Mouse (Mus musculus) heart, embryonic 15.5 days (tissue): ENCODE data around the gene Mb21d2. TPM values are rescaled to one million over a fixed set of nuclear protein-coding genes. Genes with fewer than 3 reads are reported as not detected.

Source experiments
- ATAC-seq: fragments of 200-750 bp; cut with Nextera tagmentation; replicated peaks from 2 replicates; pipeline ENCODE4 v1.8.0; 2017; ENCODE audit warnings: low read depth, moderate TSS enrichment; ENCODE audit not compliant: insufficient number of reproducible peaks, insufficient read depth, low FRiP score
- H3K27ac ChIP-seq: fragments of 300-500 bp; sonication (generic); 2 replicates; pipeline ENCODE4 v1.5.1; 2015; ENCODE audit warnings: mild to moderate bottlenecking, inconsistent platforms
- H3K27me3 ChIP-seq: fragments of 300-500 bp; sonication (generic); 2 replicates; pipeline ENCODE4 v1.6.1; 2015; ENCODE audit warnings: inconsistent platforms
- H3K36me3 ChIP-seq: fragments of 300-500 bp; sonication (generic); 2 replicates; pipeline ENCODE4 v1.6.1; 2015; ENCODE audit warnings: mild to moderate bottlenecking, inconsistent platforms
- H3K4me1 ChIP-seq: fragments of 300-500 bp; sonication (generic); replicated peaks from 2 replicates; pipeline ENCODE4 v1.6.1; 2015; ENCODE audit warnings: inconsistent platforms
- H3K4me2 ChIP-seq: fragments of 300-500 bp; sonication (generic); 2 replicates; pipeline ENCODE4 v1.6.1; 2015; ENCODE audit warnings: inconsistent platforms, mild to moderate bottlenecking, moderate library complexity
- H3K4me3 ChIP-seq: fragments of 300-500 bp; sonication (generic); 2 replicates; pipeline ENCODE4 v1.5.1; 2015; ENCODE audit warnings: mild to moderate bottlenecking, inconsistent platforms
- H3K9ac ChIP-seq: fragments of 300-500 bp; sonication (generic); 2 replicates; pipeline ENCODE4 v1.6.1; 2015; ENCODE audit warnings: mild to moderate bottlenecking, inconsistent platforms
- H3K9me3 ChIP-seq: fragments of 300-500 bp; sonication (generic); replicated peaks from 2 replicates; pipeline ENCODE4 v1.6.1; 2016; ENCODE audit warnings: inconsistent platforms
- WGBS: fragments of 180-500 bp; shearing (Covaris S2); methylation state at CpG from one replicate; pipeline ENCODE4 v1.1.7; 2015; ENCODE audit warnings: mixed read lengths; 5-methylcytosine and 5-hydroxymethylcytosine counted together
- polyA plus RNA-seq: library from polyadenylated mRNA; unstranded; fragments of >200 nt; fragmentation: Nextera tagmentation; extraction: Ambion mirVana; gene quantifications from 2 replicates; pipeline ENCODE4 v1.2.1, GENCODE M21; 2015

Gene Mb21d2
- polyA plus RNA-seq, 1 experiment from 2014 or later: 3.2 TPM

DNA sequence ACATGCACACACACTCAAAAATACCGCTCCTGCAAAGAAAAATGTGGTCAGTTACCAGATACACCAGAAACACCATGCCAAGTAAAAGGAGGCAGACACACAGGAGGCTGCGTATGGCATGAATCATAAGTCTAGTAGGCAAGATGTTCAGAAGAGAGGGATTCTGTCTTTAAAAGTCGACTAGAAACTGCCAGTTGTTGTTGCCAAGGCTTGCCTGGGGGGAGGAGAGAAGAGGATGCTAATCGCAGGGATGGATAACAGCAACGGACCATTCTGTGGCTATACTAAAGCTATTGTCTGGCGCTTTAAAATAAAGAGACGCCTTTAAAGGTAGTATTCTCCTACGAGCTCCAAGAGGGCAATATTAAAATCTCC is 49.2 kb downstream of the Mb21d2 start:
- no peaks in the 10 kb centered on the region for H3K36me3 ChIP-seq
- no peak for ATAC-seq
- no peaks in the 10 kb centered on the region for H3K9me3 ChIP-seq
- no peak overlapping the region for H3K27ac ChIP-seq
- no peak overlapping the region for H3K4me3 ChIP-seq
- no peak overlapping the region for H3K9ac ChIP-seq
- peaks cover 34% of the 10 kb centered on the region for H3K4me1 ChIP-seq
- no peak overlapping the region for H3K4me2 ChIP-seq
- H3K27me3 ChIP-seq: no peaks in the 10 kb centered on the region
- WGBS: 57% methylated on average over 8 of the region's 8 CpGs

DNA sequence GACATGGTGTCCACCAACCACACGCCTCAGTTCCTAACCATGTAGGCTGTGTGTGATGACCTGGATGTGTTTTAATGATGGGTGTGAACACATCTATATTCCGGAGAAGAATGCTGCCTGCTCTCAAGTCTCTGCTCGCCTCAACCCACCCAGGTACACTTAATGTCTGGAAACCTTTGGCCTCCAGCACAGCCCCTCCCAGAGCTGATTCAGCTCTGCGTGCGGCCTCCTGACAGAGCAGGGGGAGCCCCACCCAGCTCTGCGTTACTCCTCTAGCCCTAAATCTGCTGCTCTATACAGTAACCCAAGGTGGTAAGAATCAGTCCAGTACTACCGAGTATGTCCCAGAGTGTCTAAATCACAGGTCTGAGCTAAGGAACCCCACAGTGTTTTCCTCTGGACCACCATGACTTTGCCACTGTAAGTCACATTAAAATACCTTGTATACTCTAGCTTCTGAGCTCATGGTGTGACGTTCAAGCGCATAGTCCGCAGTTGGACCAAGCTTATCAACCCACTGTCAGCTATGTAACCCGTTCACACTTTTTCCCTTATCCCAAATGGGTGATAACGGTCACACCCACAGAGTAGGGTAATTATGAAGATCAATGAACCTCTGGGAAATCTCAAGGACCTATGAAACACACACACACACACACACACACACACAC is 49.7 kb downstream of the Mb21d2 start:
- Histone ChIP-seq H3K4me2 (no peak overlapping the region), H3K4me3 (no peak overlapping the region), H3K36me3 (no peaks in the 10 kb centered on the region), H3K27ac (no peak overlapping the region), H3K27me3 (no peaks in the 10 kb centered on the region), H3K9me3 (no peaks in the 10 kb centered on the region), H3K4me1 (peaks cover 34% of the 10 kb centered on the region), H3K9ac (no peak overlapping the region)
- 74% methylated on average over 12 of the region's 12 CpGs for WGBS
- ATAC-seq: no peak

DNA sequence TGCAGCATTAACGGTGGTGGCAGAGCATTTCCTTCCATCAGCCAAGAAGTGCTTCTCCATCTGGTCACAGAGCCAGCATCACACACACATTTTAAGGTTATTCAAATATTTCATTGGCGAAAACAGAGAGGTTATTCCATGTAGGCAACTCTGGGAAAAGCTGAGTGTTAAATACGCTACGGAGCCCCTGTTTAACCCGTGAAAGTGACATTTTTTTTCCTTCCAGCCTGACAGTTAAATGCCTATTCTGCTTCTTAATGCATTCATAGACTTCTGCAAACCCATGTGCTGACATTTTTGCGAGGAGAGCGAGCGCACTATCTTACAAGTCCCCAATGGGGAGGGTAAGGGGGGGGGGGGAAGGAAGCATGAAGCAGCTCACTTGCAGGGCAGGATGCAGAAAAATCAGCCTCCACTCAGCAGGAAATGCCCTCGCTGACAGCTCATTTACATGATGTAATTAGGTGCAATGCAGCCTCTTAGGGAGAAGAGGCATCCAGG is 52.3 kb downstream of the Mb21d2 start:
- WGBS: 57% methylated on average over 9 of the region's 9 CpGs
- no peak for ATAC-seq
- H3K9ac ChIP-seq: no peak overlapping the region
- H3K27ac ChIP-seq: no peak overlapping the region
- H3K4me2 ChIP-seq: no peak overlapping the region
- H3K36me3 ChIP-seq: no peaks in the 10 kb centered on the region
- peaks cover 19% of the 10 kb centered on the region for H3K4me1 ChIP-seq
- no peaks in the 10 kb centered on the region for H3K9me3 ChIP-seq
- H3K4me3 ChIP-seq: no peak overlapping the region
- H3K27me3 ChIP-seq: no peaks in the 10 kb centered on the region

DNA sequence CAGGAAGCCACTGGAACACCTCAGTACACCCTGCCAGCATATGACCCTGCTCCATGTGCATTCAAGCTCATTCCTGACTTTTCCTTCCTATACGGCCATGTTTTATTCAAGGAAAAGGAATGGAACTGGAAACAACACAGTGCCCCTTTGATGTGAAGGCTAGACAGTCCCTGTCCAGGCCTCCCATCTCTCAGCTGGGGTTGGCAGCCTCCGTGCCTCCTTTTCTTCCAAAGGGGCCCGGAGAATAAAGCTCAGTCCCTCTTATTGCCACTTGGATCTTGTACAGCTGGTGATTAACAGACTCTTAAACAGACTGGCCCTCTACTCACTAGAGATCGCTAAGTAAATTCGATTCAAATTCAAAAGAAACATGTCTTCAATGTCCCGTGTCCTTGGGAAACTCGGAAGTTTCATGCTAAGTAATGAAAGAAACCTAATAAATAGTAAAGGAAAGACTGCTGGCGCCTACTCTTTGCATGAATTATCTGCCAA is 56.0 kb downstream of the Mb21d2 start:
- H3K9ac ChIP-seq: no peak overlapping the region
- H3K4me3 ChIP-seq: no peak overlapping the region
- no peaks in the 10 kb centered on the region for H3K27me3 ChIP-seq
- H3K4me2 ChIP-seq: no peak overlapping the region
- H3K4me1 ChIP-seq: peaks cover 12% of the 10 kb centered on the region; the same call in 1 of the 2 replicates
- no peak for ATAC-seq
- no peak overlapping the region for H3K27ac ChIP-seq
- H3K9me3 ChIP-seq: no peaks in the 10 kb centered on the region
- 83% methylated on average over 8 of the region's 8 CpGs for WGBS
- H3K36me3 ChIP-seq: no peaks in the 10 kb centered on the region

- 59% methylated on average over 9 of the region's 9 CpGs for WGBS
- Histone ChIP-seq H3K27ac (no peak overlapping the region), H3K36me3 (no peaks in the 10 kb centered on the region), H3K27me3 (no peaks in the 10 kb centered on the region), H3K9ac (no peak overlapping the region), H3K9me3 (no peaks in the 10 kb centered on the region), H3K4me1 (peaks cover 13% of the 10 kb centered on the region; the same call in 1 of the 2 replicates), H3K4me2 (no peak overlapping the region), H3K4me3 (no peak overlapping the region)
- no peak for ATAC-seq
Observed at GRCm38 (mm10) chr16:28870860-28871259, 58.6 kb downstream of the Mb21d2 start.

DNA sequence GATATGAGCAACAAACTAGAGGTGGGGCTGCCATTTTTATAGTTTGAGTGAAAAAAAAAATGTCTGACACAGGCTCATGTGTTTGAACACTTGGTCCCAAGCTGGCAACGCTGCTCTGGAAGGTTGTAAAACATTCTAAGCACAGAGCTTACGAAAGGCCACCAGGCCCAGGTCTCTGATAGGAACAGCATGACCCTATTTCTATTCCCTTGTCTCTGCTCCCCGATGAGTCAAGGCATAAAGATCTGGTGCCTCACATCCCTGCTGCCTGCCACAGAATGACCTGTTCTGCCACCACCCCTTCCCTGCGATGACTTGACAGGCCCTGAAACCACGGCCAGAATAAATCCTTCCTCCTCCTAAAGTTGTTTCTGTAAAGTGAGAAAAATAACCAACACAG is 59.0 kb downstream of the Mb21d2 start:
- Histone ChIP-seq H3K4me1 (peaks cover 13% of the 10 kb centered on the region; the same call in 1 of the 2 replicates), H3K9me3 (no peaks in the 10 kb centered on the region), H3K9ac (no peak overlapping the region), H3K36me3 (no peaks in the 10 kb centered on the region), H3K4me3 (no peak overlapping the region), H3K4me2 (no peak overlapping the region), H3K27me3 (no peaks in the 10 kb centered on the region), H3K27ac (no peak overlapping the region)
- WGBS: 65% methylated on average over 5 of the region's 5 CpGs
- ATAC-seq: no peak

GRCm38 (mm10) chr16:28868864-28869263 is 60.6 kb downstream of the Mb21d2 start:
- H3K27ac ChIP-seq: no peak overlapping the region
- H3K4me1 ChIP-seq: peaks cover 13% of the 10 kb centered on the region; the same call in 1 of the 2 replicates
- WGBS: 53% methylated on average over 9 of the region's 9 CpGs
- no peak overlapping the region for H3K4me3 ChIP-seq
- H3K9me3 ChIP-seq: no peaks in the 10 kb centered on the region
- no peak for ATAC-seq
- no peaks in the 10 kb centered on the region for H3K36me3 ChIP-seq
- no peak overlapping the region for H3K9ac ChIP-seq
- no peak overlapping the region for H3K4me2 ChIP-seq
- no peaks in the 10 kb centered on the region for H3K27me3 ChIP-seq

DNA sequence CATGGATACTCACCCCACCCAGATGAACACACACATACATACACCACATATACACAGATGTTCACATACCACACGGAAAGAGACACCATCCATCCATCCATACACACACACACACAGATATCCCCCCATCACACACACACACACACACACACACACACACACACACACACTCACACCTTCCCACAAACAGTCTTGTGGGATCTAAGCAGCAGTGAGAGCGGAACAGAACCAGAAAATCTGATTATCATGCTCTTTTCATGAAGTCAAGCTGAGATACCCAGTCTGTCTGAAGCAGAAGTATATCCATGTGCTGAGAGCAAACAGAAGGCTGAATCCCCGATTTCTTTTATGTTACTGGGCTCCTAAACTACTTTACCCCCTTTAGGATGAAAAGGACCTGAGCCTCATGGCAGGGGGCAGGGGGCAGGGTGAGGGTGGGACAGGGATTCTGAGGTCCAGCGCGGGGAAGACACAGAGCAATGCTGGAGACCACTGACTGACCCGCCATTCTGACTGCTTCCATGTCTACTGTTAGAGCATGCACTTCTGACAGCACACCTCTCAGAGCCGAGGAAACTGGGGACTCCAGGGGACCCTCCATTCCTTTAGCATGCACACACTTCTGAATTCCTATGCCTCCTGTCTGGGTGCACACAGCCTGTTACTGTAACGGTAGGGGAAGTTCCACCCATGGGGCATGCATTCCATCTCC is 62.7 kb downstream of the Mb21d2 start:
- H3K9ac ChIP-seq: no peak overlapping the region
- peaks cover 17% of the 10 kb centered on the region for H3K4me1 ChIP-seq
- 74% methylated on average over 8 of the region's 8 CpGs for WGBS
- ATAC-seq: no peak
- H3K4me2 ChIP-seq: no peak overlapping the region
- no peak overlapping the region for H3K27ac ChIP-seq
- H3K36me3 ChIP-seq: no peaks in the 10 kb centered on the region
- no peaks in the 10 kb centered on the region for H3K9me3 ChIP-seq
- no peak overlapping the region for H3K4me3 ChIP-seq
- no peaks in the 10 kb centered on the region for H3K27me3 ChIP-seq

GRCm38 (mm10) chr16:28863616-28864015 is 65.9 kb downstream of the Mb21d2 start:
- Histone ChIP-seq H3K4me3 (no peak overlapping the region), H3K27ac (no peak overlapping the region), H3K4me2 (no peak overlapping the region), H3K36me3 (no peaks in the 10 kb centered on the region), H3K9me3 (no peaks in the 10 kb centered on the region), H3K9ac (no peak overlapping the region), H3K4me1 (peaks cover 7% of the 10 kb centered on the region), H3K27me3 (no peaks in the 10 kb centered on the region)
- no peak for ATAC-seq
- 71% methylated on average over 6 of the region's 6 CpGs for WGBS

DNA sequence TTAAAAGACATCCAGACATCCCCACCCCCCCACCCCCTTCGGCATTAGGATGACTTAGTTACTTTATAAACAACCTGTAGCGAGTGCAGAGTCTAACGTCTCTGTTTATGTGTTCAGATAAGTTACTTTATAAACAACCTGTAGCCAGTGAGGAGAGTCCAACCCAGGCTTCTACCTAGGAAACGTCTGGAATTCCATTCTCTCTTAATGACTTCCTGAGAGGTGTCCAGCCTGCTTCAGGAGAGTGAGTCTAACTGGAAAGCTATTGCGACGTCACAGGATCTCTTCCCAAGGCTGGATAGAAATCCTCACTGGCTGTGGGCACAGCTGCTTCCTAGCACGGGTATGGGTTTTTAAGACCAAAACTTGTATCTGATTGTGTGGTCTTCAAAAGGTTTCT is 67.4 kb downstream of the Mb21d2 start:
- no peaks in the 10 kb centered on the region for H3K27me3 ChIP-seq
- H3K4me1 ChIP-seq: peaks cover 9% of the 10 kb centered on the region; the same call in 1 of the 2 replicates
- H3K36me3 ChIP-seq: no peaks in the 10 kb centered on the region
- H3K4me3 ChIP-seq: no peak overlapping the region
- WGBS: 33% methylated on average over 7 of the region's 7 CpGs
- no peak overlapping the region for H3K9ac ChIP-seq
- no peak overlapping the region for H3K27ac ChIP-seq
- H3K9me3 ChIP-seq: no peaks in the 10 kb centered on the region
- ATAC-seq: no peak
- H3K4me2 ChIP-seq: no peak overlapping the region

- no peak overlapping the region for H3K9ac ChIP-seq
- H3K36me3 ChIP-seq: no peaks in the 10 kb centered on the region
- H3K4me2 ChIP-seq: no peak overlapping the region
- no peaks in the 10 kb centered on the region for H3K27me3 ChIP-seq
- no peak for ATAC-seq
- H3K9me3 ChIP-seq: no peaks in the 10 kb centered on the region
- WGBS: 48% methylated on average over 7 of the region's 7 CpGs
- no peak overlapping the region for H3K4me3 ChIP-seq
- H3K4me1 ChIP-seq: peaks cover 9% of the 10 kb centered on the region; the same call in 1 of the 2 replicates
- no peak overlapping the region for H3K27ac ChIP-seq
Observed at GRCm38 (mm10) chr16:28859678-28860077, 69.8 kb downstream of the Mb21d2 start.

DNA sequence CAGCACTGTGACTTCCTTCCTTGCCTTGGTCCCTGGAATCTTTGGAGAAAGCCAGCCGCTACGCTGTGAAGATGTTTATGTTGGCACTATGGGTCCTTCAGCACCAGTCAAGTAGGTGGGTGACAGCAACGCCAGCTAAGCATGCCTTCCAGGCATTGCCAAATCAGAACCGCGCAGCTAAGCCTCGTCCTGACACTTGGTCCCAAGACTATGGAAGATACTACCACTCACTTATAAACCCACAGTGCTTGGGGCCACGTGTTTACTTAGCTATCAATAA is 70.5 kb downstream of the Mb21d2 start:
- H3K36me3 ChIP-seq: no peaks in the 10 kb centered on the region
- H3K27ac ChIP-seq: no peak overlapping the region
- no peaks in the 10 kb centered on the region for H3K27me3 ChIP-seq
- H3K4me1 ChIP-seq: peaks cover 9% of the 10 kb centered on the region; the same call in 1 of the 2 replicates
- H3K9me3 ChIP-seq: no peaks in the 10 kb centered on the region
- H3K4me3 ChIP-seq: no peak overlapping the region
- no peak overlapping the region for H3K4me2 ChIP-seq
- ATAC-seq: no peak
- no peak overlapping the region for H3K9ac ChIP-seq
- WGBS: 66% methylated on average over 7 of the region's 7 CpGs
